Mouse (Mus musculus): ENCODE results near the gene Esam. TPM values are rescaled to one million over a fixed set of nuclear protein-coding genes. Genes with fewer than 3 reads are reported as not detected.

The Esam gene
- under 1 TPM; 0.40 to 0.64 TPM for total RNA-seq (2023)

DNA sequence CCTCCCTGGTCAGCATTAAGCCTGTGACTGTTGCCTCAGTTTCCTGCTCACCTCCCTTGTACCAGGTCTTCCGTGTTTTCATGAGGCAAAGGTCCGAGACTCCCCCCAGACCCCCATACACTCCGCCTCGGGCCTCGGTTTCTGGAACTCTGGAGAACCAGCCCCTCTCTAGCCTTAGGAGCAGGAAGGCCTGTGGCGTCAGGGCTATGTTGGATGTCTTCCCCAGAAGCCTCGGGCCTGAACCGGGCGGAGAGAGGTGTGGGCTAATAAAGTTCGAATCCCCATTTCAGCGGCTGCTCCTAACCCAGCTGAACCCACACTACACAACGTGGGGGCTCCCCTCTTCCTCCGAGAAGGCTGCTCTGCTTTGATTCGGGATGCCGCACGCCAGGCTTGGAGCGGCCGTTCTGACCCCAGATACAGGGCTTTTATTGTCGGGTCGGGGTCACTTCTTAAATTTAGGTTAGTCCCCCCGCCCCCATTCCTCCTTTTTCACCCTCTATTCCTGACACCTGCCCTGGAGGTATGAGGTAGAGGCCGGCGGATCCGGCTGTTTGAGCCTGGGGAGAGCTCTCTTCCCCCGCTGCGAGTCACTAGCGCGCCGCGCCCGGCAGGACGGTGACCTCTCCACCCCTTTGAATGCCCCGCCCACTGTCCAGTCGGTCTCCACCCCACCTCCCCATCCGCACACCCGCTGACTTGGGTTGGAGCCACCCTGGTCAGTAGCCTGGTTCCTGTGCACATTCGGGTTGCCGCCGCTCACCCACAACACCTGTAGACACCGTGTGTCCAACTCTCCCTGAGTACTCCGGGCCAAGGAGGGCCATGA is at the start of gene Esam:
Gene Esam, plus strand, starts transcription at position 683 of the 829 bp plus-strand sequence.

DNA sequence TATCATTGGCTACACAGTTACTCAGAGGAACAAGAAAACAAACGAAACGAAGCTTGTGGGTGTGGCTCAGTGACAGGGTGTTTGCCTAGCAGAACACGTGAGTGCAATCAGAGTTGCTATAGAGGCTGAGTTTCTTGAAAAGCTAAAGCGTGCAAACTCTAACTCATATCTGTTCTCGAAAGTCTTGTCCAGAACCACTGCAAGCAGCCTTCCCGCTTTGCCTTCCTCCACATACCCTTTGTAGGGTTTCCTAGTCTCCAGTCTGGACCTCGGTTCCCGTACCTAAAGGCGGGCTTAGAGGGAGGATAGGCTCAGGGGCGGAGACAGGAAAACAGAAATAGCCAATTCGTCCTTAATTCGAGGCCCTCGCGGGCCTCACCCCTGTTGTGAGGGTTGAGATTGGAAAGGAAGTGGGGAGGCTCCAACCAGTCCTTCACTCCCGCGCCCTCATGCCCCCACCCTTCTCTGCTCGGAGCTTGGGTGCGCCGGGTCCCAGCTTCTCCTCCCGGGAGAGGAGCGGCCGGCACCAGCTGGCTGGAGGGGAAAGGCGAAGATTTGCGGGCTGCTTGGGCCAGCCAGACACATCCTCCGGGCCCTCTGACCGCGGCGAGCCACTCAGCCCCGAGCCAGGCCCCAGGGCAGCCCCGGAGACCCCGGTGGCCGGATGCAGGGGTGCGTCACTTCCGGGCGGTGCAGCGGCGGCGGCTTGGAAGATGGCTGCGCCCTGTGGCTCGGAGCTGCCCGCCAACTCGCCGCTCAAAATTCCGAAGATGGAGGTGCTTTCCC is 39.1 kb upstream of the Esam start, which contains the start of gene Msantd2:
Gene Msantd2, plus strand, starts transcription at position 709 of the 786 bp plus-strand sequence.

DNA sequence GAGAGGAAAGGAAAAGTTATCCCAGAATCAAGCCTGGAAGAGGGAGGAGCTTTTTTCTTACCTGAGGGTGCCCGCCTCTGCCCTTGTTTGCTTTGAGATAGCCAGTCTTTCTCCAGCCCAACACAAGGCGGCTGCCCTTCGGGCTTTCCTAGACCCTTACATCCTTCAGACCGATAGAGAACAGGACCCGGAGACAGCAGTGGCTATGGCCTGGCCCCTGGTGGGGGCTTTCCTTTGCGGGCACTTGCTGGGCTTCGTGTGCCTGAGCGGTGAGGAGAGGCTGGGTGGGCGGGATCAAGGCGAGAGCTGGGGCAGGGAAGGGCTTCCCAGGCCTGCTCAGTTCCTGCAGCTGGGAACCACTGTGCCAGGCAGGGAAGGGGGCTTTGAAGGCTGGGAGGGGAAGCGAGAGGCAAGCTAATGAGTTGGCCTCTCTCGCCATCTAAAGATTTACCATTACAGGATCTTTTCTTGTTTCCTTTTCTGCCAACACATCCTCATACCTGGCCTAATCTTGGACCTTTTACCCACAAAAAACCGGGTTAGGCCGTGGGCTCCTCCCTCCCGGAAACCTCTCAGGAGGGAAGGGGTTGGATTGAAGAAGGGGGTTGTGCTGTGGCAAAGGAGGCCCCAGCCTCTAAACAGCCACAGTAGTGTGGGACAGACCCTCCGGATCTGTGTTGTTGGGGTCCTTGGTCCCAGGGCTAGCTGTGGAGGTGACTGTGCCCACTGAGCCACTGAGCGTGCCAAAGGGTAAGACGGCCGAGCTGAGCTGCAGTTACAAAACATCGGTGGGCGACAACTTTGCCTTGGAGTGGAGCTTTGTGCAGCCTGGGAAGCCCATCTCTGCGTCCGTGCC is 11.5 kb downstream of the Esam start, which contains the start of gene Vsig2:
Gene Vsig2, plus strand, starts transcription at position 86 of the 856 bp plus-strand sequence.

DNA sequence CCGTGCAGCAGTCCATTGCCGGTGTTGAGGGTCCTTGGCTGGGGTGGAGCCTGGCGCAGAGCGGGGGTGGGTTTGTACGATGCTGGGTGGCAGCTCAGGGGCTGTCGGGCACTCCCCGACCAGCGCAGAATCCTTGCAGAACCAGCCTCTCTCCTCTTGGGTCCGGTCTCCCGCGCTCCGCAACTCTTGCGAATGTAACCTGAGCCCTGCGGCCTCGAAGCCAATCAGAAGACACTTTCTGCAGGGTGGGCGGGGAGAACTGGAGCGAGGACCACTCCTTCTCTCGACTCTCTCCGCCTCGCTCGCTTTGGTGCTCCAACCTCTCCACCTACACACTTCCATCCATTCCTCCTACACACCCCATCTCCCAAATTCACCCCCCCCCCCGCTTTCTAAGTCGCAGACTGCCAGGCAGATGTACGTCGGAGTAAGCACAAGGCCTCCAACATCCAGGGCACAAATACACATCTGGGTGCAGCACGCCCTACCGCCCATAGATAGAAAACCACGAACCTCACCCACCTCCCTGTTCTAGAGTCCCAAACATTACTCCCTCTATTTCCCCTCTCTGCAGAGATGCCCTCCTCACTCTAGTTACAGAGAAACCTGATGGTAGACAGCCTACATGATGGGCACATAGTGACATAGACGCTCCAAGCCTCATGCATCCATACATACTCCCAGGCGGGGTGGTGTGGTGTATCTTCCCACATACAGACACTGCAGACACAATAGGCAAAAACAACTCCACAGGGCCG is 24.8 kb downstream of the Esam start, which contains the start of gene Nrgn:
Gene Nrgn, minus strand, starts transcription at position 369 of the 758 bp plus-strand sequence.

DNA sequence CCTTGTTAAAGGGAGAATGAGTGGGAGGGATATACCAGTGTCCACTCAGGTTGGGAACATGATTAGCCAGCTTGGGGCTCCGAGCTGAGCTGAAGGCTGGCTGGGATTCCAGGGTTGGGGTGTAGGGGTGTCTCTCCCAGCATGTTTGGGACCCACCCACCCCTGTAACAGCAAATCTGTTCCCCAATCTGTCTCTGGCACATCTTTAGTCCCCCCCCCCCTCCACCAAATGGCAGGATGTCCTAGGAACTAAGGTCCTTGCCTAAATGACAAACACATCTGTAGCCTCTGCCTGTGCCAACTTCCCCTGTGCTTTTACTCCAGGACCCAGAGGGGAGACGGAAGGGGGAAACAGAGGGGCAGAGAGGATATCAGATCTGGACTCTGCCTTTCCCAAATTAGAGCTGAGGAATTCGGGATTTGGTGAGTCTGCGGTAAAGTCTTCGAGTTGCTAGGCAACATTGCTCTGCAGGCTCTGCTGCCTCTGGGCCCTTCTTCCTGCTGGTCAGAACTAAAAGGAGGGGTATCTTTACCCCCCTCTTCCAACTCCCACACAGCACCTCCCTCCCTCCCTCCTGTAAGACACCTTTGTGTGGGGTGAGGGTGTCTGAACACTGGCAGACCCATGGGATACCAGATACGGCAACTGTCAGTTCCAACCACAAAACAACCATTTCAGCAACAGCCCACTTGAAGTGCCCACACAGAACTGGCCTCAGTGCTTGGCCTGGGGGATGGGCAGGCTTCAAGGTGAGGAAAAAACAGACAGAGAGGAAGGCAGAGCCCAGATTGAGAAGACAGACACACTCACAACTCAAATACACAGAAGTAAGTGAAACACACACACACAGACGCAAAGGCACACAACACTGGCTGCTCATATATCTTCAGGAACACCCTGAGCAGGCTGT is 27.2 kb downstream of the Esam start, which contains the start of gene Siae:
Gene Siae, plus strand, starts transcription at position 861 of the 911 bp plus-strand sequence.

Other genes with a start within 250 kb of the Esam start
- 1 to 10 TPM; 6.4 to 7.2 TPM for gene Ccdc15, start 179.6 kb upstream of the Esam start, total RNA-seq (2023)
- gene Hepacam, start 160.7 kb upstream of the Esam start, total RNA-seq (2023): not detected
- gene Robo4, start 126.2 kb upstream of the Esam start, total RNA-seq (2023): under 1 TPM; 0.22 to 0.24 TPM
- gene Robo3, start 94.8 kb upstream of the Esam start, total RNA-seq (2023): under 1 TPM in 1 of 2 experiments, not detected in 1; 0.16 TPM
- 10 to 100 TPM; 10.8 to 12.0 TPM for gene Msantd2, start 38.8 kb upstream of the Esam start, total RNA-seq (2023)
- gene Vsig2, start 11.2 kb downstream of the Esam start, total RNA-seq (2023): not detected
- 1 to 10 TPM in 1 of 2 experiments, under 1 TPM in 1; 0.95 to 1.7 TPM for gene Nrgn, start 24.8 kb downstream of the Esam start, total RNA-seq (2023)
- gene Siae, start 27.6 kb downstream of the Esam start, total RNA-seq (2023): 1 to 10 TPM; 3.5 to 4.4 TPM
- gene Spa17, start 85.6 kb downstream of the Esam start, total RNA-seq (2023): not detected
- 10 to 100 TPM; 38.1 to 45.5 TPM for gene Tbrg1, start 129.2 kb downstream of the Esam start, total RNA-seq (2023)
- gene Panx3, start 141.2 kb downstream of the Esam start, total RNA-seq (2023): not detected
- not detected for gene Olfr160, start 188.2 kb downstream of the Esam start, total RNA-seq (2023)
- gene Olfr874, start 217.0 kb downstream of the Esam start, total RNA-seq (2023): not detected
- not detected for gene Olfr875, start 243.8 kb downstream of the Esam start, total RNA-seq (2023)

All from neutrophil, adult 59 days (primary cell).